Mouse (Mus musculus) hindbrain, embryonic 16.5 days (tissue): ENCODE data around the gene 2310061N02Rik. TPM values are rescaled to one million over a fixed set of nuclear protein-coding genes. Genes with fewer than 3 reads are reported as not detected.
A peak's percentile ranks its signal among the peaks of the same experiment; 100 is the strongest.
"Not testable (repeated sequence)": the region's sequence is repeated elsewhere in the genome, so short reads cannot be mapped to it uniquely, and the experiment has no call there.

Experiments used
- ATAC-seq: fragments of 200-750 bp; cut with Nextera tagmentation; 2 replicates; pipeline ENCODE4 v1.8.0; 2017; ENCODE audit warnings: moderate TSS enrichment, moderate library complexity
- H3K27ac ChIP-seq: fragments of 300-500 bp; sonication (generic); 2 replicates; pipeline ENCODE4 v1.5.1; 2014; ENCODE audit warnings: low read depth, mild to moderate bottlenecking, control low read depth, low read length, moderate library complexity
- H3K27me3 ChIP-seq: fragments of 300-500 bp; sonication (generic); replicated peaks from 2 replicates; pipeline ENCODE4 v1.6.1; 2014; ENCODE audit warnings: low read length; ENCODE audit not compliant: control insufficient read depth, insufficient read depth
- H3K36me3 ChIP-seq: fragments of 300-500 bp; sonication (generic); 2 replicates; pipeline ENCODE4 v1.6.1; 2014; ENCODE audit warnings: mild to moderate bottlenecking, low read length, moderate library complexity, mixed read lengths; ENCODE audit not compliant: control insufficient read depth, insufficient read depth
- H3K4me1 ChIP-seq: fragments of 300-500 bp; sonication (generic); 2 replicates; pipeline ENCODE4 v1.6.1; 2014; ENCODE audit warnings: low read depth, low read length; ENCODE audit not compliant: control insufficient read depth, insufficient read depth
- H3K4me2 ChIP-seq: fragments of 300-500 bp; sonication (generic); 2 replicates; pipeline ENCODE4 v1.6.1; 2014; ENCODE audit warnings: mild to moderate bottlenecking, low read length, control low read depth, moderate library complexity
- H3K4me3 ChIP-seq: fragments of 300-500 bp; sonication (generic); 2 replicates; pipeline ENCODE4 v1.5.1; 2014; ENCODE audit warnings: mild to moderate bottlenecking, low read length, control low read depth, moderate library complexity
- H3K9ac ChIP-seq: fragments of 300-500 bp; sonication (generic); 2 replicates; pipeline ENCODE4 v1.6.1; 2014; ENCODE audit warnings: low read depth, mild to moderate bottlenecking, control low read depth, low read length, moderate library complexity
- H3K9me3 ChIP-seq: fragments of 300-500 bp; sonication (generic); 2 replicates; pipeline ENCODE4 v1.6.1; 2014; ENCODE audit warnings: mild to moderate bottlenecking, low read length, moderate library complexity; ENCODE audit not compliant: control insufficient read depth
- WGBS: fragments of 180-500 bp; shearing (Covaris S2); extraction: QIAGEN DNeasy Blood & Tissue Kit; methylation state at CpG from one replicate; pipeline ENCODE4 v1.1.7; 2014; 5-methylcytosine and 5-hydroxymethylcytosine counted together
- polyA plus RNA-seq: library from polyadenylated mRNA; unstranded; fragments of >200 nt; fragmentation: Nextera tagmentation; extraction: Ambion mirVana; gene quantifications from 2 replicates; pipeline ENCODE4 v1.2.1, GENCODE M21; 2015

2310061N02Rik gene
- polyA plus RNA-seq: not detected in 2 replicates

- H3K36me3 ChIP-seq: no peaks in the 10 kb centered on the region
- H3K9me3 ChIP-seq: no peaks in the 10 kb centered on the region
- no peaks in the 10 kb centered on the region for H3K4me1 ChIP-seq
- no peak within 1 kb of the TSS for H3K4me3 ChIP-seq
- no peak within 1 kb of the TSS for H3K4me2 ChIP-seq
- H3K27ac ChIP-seq: no peak within 1 kb of the TSS
- WGBS: 86% methylated on average over 10 of the region's 10 CpGs
- no peaks in the 10 kb centered on the region for H3K27me3 ChIP-seq
- ATAC-seq: no peak
- no peak within 1 kb of the TSS for H3K9ac ChIP-seq
Observed at GRCm38 (mm10) chr16:88707496-88708012, at the start of gene 2310061N02Rik. TSS of gene 2310061N02Rik (minus strand) at chr16:88707962.

GRCm38 (mm10) chr16:88751535-88751934, 43.8 kb upstream of the 2310061N02Rik start, which contains the start of gene Krtap13:
TSS of gene Krtap13 (minus strand) at chr16:88751635.
- H3K4me3 ChIP-seq, H3K4me1 ChIP-seq, H3K27me3 ChIP-seq, ATAC-seq, H3K27ac ChIP-seq, H3K9ac ChIP-seq, H3K9me3 ChIP-seq, H3K4me2 ChIP-seq, H3K36me3 ChIP-seq: not testable (repeated sequence)
- WGBS: 91% methylated on average over 3 of the region's 3 CpGs

GRCm38 (mm10) chr16:88747943-88748342, 40.2 kb upstream of the 2310061N02Rik start:
- Histone ChIP-seq H3K36me3 (no peaks in the 10 kb centered on the region), H3K4me2 (no peak overlapping the region), H3K4me1 (no peaks in the 10 kb centered on the region), H3K4me3 (no peak overlapping the region), H3K9ac (no peak overlapping the region), H3K9me3 (no peaks in the 10 kb centered on the region), H3K27ac (no peak overlapping the region), H3K27me3 (no peaks in the 10 kb centered on the region)
- WGBS: 58% methylated on average over 4 of the region's 4 CpGs
- ATAC-seq: no peak

- Histone ChIP-seq H3K36me3 (no peaks in the 10 kb centered on the region), H3K27me3 (no peaks in the 10 kb centered on the region), H3K9ac (no peak overlapping the region), H3K4me2 (no peak overlapping the region), H3K9me3 (no peaks in the 10 kb centered on the region), H3K4me1 (no peaks in the 10 kb centered on the region), H3K4me3 (no peak overlapping the region), H3K27ac (no peak overlapping the region)
- 76% methylated on average over 4 of the region's 4 CpGs for WGBS
- ATAC-seq: no peak
Observed at GRCm38 (mm10) chr16:88744750-88745340, 37.1 kb upstream of the 2310061N02Rik start.

- Histone ChIP-seq H3K9ac (no peak overlapping the region), H3K4me1 (no peaks in the 10 kb centered on the region), H3K4me2 (no peak overlapping the region), H3K36me3 (no peaks in the 10 kb centered on the region), H3K4me3 (no peak overlapping the region), H3K27me3 (no peaks in the 10 kb centered on the region), H3K27ac (no peak overlapping the region), H3K9me3 (no peaks in the 10 kb centered on the region)
- WGBS: 70% methylated on average over 2 of the region's 2 CpGs
- peak; percentile 58; the same call in 1 of the 2 replicates for ATAC-seq
Observed at GRCm38 (mm10) chr16:88735391-88735790, 27.6 kb upstream of the 2310061N02Rik start.

GRCm38 (mm10) chr16:88728812-88729275, 21.1 kb upstream of the 2310061N02Rik start, which contains the start of gene Krtap13-1:
TSS of gene Krtap13-1 (plus strand) at chr16:88728862.
- Histone ChIP-seq H3K27me3 (no peaks in the 10 kb centered on the region), H3K9me3 (no peaks in the 10 kb centered on the region), H3K36me3 (no peaks in the 10 kb centered on the region), H3K4me3 (no peak within 1 kb of the TSS), H3K4me2 (no peak within 1 kb of the TSS), H3K4me1 (no peaks in the 10 kb centered on the region), H3K9ac (no peak within 1 kb of the TSS), H3K27ac (no peak within 1 kb of the TSS)
- ATAC-seq: peak; percentile 61; the same call in 1 of the 2 replicates
- WGBS: 72% methylated on average over 4 of the region's 4 CpGs

- Histone ChIP-seq H3K4me3 (no peak overlapping the region), H3K27ac (no peak overlapping the region), H3K9ac (no peak overlapping the region), H3K4me2 (no peak overlapping the region), H3K36me3 (no peaks in the 10 kb centered on the region), H3K9me3 (peaks cover 2% of the 10 kb centered on the region; the same call in 1 of the 2 replicates), H3K4me1 (no peaks in the 10 kb centered on the region), H3K27me3 (no peaks in the 10 kb centered on the region)
- ATAC-seq: no peak
- WGBS: 7% methylated on average over 1 of the region's 1 CpGs
Observed at GRCm38 (mm10) chr16:88720031-88720430, 12.3 kb upstream of the 2310061N02Rik start.

- Histone ChIP-seq H3K27me3 (no peaks in the 10 kb centered on the region), H3K9me3 (peaks cover 2% of the 10 kb centered on the region; the same call in 1 of the 2 replicates), H3K4me2 (no peak overlapping the region), H3K27ac (no peak overlapping the region), H3K9ac (no peak overlapping the region), H3K4me3 (no peak overlapping the region), H3K36me3 (no peaks in the 10 kb centered on the region), H3K4me1 (no peaks in the 10 kb centered on the region)
- no peak for ATAC-seq
Observed at GRCm38 (mm10) chr16:88716549-88716948, 8.8 kb upstream of the 2310061N02Rik start.

GRCm38 (mm10) chr16:88711245-88711644, 3.5 kb upstream of the 2310061N02Rik start:
- no peak overlapping the region for H3K27ac ChIP-seq
- no peak for ATAC-seq
- H3K9ac ChIP-seq: no peak overlapping the region
- no peaks in the 10 kb centered on the region for H3K27me3 ChIP-seq
- H3K36me3 ChIP-seq: no peaks in the 10 kb centered on the region
- WGBS: 89% methylated on average over 6 of the region's 6 CpGs
- H3K4me3 ChIP-seq: no peak overlapping the region
- no peaks in the 10 kb centered on the region for H3K4me1 ChIP-seq
- no peak overlapping the region for H3K4me2 ChIP-seq
- H3K9me3 ChIP-seq: no peaks in the 10 kb centered on the region
